Mouse (Mus musculus): ENCODE measurements around the gene Lim2.

Gene Lim2

GRCm38 (mm10) chr7:43443917-43444293 lies 16.4 kb downstream of the Lim2 start, which contains the start of the genes Etfb and Gm45233:
Etfb (plus strand) TSS chr7:43444083.
Gm45233 (plus strand) TSS chr7:43444128.
- DNase-seq (ENCODE audit: low read depth, low spot score): peak; percentile 96

GRCm38 (mm10) chr7:43447801-43448200 lies 20.3 kb downstream of the Lim2 start:
- no peak for DNase-seq (ENCODE audit: low read depth, low spot score)

GRCm38 (mm10) chr7:43448246-43448645 lies 20.8 kb downstream of the Lim2 start:
- no peak for DNase-seq (ENCODE audit: low read depth, low spot score)

GRCm38 (mm10) chr7:43449811-43450210 lies 22.3 kb downstream of the Lim2 start:
- DNase-seq (ENCODE audit: low read depth, low spot score): no peak

GRCm38 (mm10) chr7:43451726-43452125 lies 24.3 kb downstream of the Lim2 start:
- DNase-seq (ENCODE audit: low read depth, low spot score): no peak

- DNase-seq (ENCODE audit: low read depth, low spot score): peak; percentile 62
Observed at GRCm38 (mm10) chr7:43452609-43453008, 25.1 kb downstream of the Lim2 start.

GRCm38 (mm10) chr7:43453599-43454355 lies 26.3 kb downstream of the Lim2 start:
- no peak for DNase-seq (ENCODE audit: low read depth, low spot score)

- DNase-seq (ENCODE audit: low read depth, low spot score): no peak
Observed at GRCm38 (mm10) chr7:43454371-43454770, 26.9 kb downstream of the Lim2 start.

GRCm38 (mm10) chr7:43462851-43463250 lies 35.4 kb downstream of the Lim2 start, which contains the start of gene Vsig10l:
Vsig10l (plus strand) TSS chr7:43463151.
- no peak for DNase-seq (ENCODE audit: low read depth, low spot score)

GRCm38 (mm10) chr7:43463976-43464375 lies 36.5 kb downstream of the Lim2 start:
- no peak for DNase-seq (ENCODE audit: low read depth, low spot score)

- no peak for DNase-seq (ENCODE audit: low read depth, low spot score)
Observed at GRCm38 (mm10) chr7:43464864-43465343, 37.4 kb downstream of the Lim2 start.

GRCm38 (mm10) chr7:43465344-43466098 lies 38.1 kb downstream of the Lim2 start:
- peak; percentile 93 for DNase-seq (ENCODE audit: low read depth, low spot score)

- peak; percentile 79 for DNase-seq (ENCODE audit: low read depth, low spot score)
Observed at GRCm38 (mm10) chr7:43466099-43466694, 38.7 kb downstream of the Lim2 start.

- DNase-seq (ENCODE audit: low read depth, low spot score): peak; percentile 72
Observed at GRCm38 (mm10) chr7:43470373-43470772, 42.9 kb downstream of the Lim2 start.

GRCm38 (mm10) chr7:43475706-43476105 lies 48.2 kb downstream of the Lim2 start:
- no peak for DNase-seq (ENCODE audit: low read depth, low spot score)

- no peak for DNase-seq (ENCODE audit: low read depth, low spot score)
Observed at GRCm38 (mm10) chr7:43476376-43476775, 48.9 kb downstream of the Lim2 start.

- DNase-seq (ENCODE audit: low read depth, low spot score): peak; percentile 87
Observed at GRCm38 (mm10) chr7:43481191-43481590, 53.7 kb downstream of the Lim2 start.

GRCm38 (mm10) chr7:43482090-43482716 lies 54.7 kb downstream of the Lim2 start:
- DNase-seq (ENCODE audit: low read depth, low spot score): no peak

GRCm38 (mm10) chr7:43483236-43483635 lies 55.8 kb downstream of the Lim2 start:
- DNase-seq (ENCODE audit: low read depth, low spot score): peak; percentile 41
